Mouse (Mus musculus) E14TG2a.4 (cell line): ENCODE data around the gene Stim2.

ENCODE experiments used
- CTCF ChIP-seq: conservative IDR thresholded peaks from 2 replicates; pipeline ENCODE4 v1.5.1; 2014; ENCODE audit warnings: low read length
- NANOG ChIP-seq: IDR thresholded peaks from 2 replicates; pipeline ENCODE4 v1.6.1; 2014; ENCODE audit warnings: borderline replicate concordance, low read length, mixed read lengths
- POU5F1 ChIP-seq: IDR thresholded peaks from 2 replicates; pipeline ENCODE4 v1.6.1; 2014; ENCODE audit warnings: low read length, borderline replicate concordance

DNA sequence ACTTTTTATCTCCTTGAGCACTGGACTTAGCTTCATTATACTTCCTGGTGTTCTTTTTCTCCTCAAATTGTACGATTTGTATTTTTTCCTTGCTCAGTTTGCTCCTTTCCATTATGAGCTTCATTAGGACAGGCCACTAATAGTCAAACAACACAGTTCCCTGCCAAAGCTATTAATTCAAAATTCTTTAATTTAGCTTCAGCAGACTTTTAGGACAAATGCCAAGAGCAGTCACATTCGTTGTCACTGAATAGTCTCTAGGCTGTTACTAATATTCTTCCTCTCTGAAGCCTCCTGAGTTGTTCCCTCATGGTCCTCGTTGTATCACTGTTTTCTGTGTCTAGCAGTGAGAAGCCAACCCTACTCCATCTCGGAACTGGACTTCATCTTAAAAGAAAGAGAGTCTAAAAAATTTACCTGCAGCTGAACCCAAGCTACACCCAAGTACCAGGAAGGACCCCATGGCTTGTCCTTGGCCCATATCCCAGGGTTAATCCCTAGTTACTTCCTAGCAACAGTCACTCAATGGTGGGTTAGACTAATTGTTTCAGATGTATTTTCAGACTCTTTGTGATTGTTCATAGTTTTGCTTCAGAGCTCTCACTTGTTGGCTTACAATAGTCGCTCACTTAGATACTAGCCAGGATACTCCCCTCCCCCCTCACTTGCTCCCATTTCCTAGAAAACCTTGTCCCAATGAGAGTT is 149.9 kb downstream of the Stim2 start:
- TF ChIP-seq CTCF: no peak
- no peak for TF ChIP-seq POU5F1
- TF ChIP-seq NANOG: no peak
